Mouse (Mus musculus): ENCODE measurements around the gene Hmces. TPM values are rescaled to one million over a fixed set of nuclear protein-coding genes. Genes with fewer than 3 reads are reported as not detected.

Hmces gene
- polyA plus RNA-seq, 1 experiment from 2014 or later, result 56.0 TPM

DNA sequence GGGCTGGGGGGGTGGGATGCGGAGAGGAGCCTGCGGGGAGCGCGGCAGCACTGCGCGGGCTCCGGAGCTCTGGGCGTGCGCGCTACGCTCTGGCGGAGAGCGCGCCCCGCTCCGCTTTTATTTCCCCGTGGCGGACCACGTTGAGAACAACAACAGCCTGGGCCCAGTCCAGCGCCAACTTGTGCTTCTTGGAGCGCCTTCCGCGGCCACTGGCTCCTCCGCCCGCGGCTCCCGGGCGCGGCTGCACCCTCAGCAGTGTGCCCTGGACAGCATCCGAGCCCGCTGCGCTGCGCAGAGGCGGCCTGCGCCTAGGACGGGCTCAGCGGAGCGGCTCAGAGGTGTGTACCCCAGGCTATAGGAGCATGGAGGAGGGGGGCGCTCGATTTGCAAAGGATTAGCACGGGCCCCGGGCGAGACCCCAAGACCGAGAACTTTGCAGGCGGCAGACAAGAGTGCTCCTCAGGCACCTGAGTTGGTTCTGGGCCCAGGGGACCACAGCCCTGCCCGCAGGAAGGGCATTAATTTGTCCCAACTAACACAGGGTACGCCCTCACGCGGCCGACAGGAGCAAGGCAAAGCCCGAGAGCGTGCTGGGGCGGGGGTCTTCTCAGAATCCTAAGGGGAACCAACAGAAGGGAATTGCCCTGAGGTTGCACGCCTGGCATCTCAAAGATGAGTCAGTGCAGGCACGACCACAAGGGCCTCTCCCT lies 68.0 kb downstream of the Hmces start, which contains the start of gene H1fx:
TSS of gene H1fx (minus strand) at position 91 of the 710 bp plus-strand sequence.
- H3K4me3 ChIP-seq (ENCODE audit: low read depth, low read length), result peak within 1 kb of the TSS; percentile 98
- under 1% methylated on average over 54 of the region's 55 CpGs for WGBS
- peak; percentile 91 for DNase-seq (ENCODE audit: low spot score)
- peak within 1 kb of the TSS; percentile 67 for H3K4me2 ChIP-seq (ENCODE audit: low read length)
- H3K4me1 ChIP-seq (ENCODE audit: control insufficient read depth, insufficient read depth, low read length), result peaks cover 17% of the 10 kb centered on the region
- H3K27ac ChIP-seq (ENCODE audit: low read depth, low read length), result peak within 1 kb of the TSS; percentile 95
- ATAC-seq, result peak; percentile 85
- H3K9me3 ChIP-seq (replicated peaks; ENCODE audit: control insufficient read depth, low read length), result no peaks in the 10 kb centered on the region
- H3K9ac ChIP-seq (ENCODE audit: low read length), result peak within 1 kb of the TSS; percentile 97
- H3K27me3 ChIP-seq (replicated peaks; ENCODE audit: control insufficient read depth, insufficient read depth, low read length), result no peaks in the 10 kb centered on the region
- H3K36me3 ChIP-seq (ENCODE audit: control insufficient read depth, insufficient read depth, low read length), result peaks cover 29% of the 10 kb centered on the region

DNA sequence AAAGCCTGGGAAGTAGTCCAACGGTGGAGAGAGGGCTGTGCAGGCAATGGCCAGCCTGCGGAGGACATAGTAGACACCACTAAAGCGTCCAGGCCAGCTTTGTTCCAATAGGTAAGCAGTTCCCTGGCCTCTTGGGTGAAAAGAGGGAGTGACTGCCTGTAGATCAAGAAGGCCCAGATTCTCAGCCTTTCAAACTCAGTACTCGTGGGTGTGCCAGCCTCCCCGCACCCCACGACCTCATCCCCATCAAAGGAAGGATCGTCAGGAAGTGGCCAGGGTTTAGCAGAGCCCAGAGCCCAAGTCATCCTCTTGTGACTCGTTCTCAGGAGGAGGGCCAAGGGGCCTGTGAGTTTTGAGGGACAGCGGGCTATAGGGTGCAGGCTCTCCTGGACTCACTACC lies 68.8 kb downstream of the Hmces start:
- no peak for ATAC-seq
- no peak for DNase-seq (ENCODE audit: low spot score)
- H3K4me1 ChIP-seq (ENCODE audit: control insufficient read depth, insufficient read depth, low read length), result peaks cover 17% of the 10 kb centered on the region

More for the DNA sequence above, 68.8 kb downstream of the Hmces start:
- H3K4me2 ChIP-seq (ENCODE audit: low read length), result peak overlapping the region; percentile 67
- peak overlapping the region; percentile 98 for H3K4me3 ChIP-seq (ENCODE audit: low read depth, low read length)
- H3K9me3 ChIP-seq (replicated peaks; ENCODE audit: control insufficient read depth, low read length), result no peaks in the 10 kb centered on the region
- H3K27me3 ChIP-seq (replicated peaks; ENCODE audit: control insufficient read depth, insufficient read depth, low read length), result no peaks in the 10 kb centered on the region
- 68% methylated on average over 9 of the region's 9 CpGs for WGBS
- H3K36me3 ChIP-seq (ENCODE audit: control insufficient read depth, insufficient read depth, low read length), result peaks cover 36% of the 10 kb centered on the region
- H3K27ac ChIP-seq (ENCODE audit: low read depth, low read length), result 0 out of 2 replicates have a peak overlapping the region, but pooled peaks have one; percentile 36
- H3K9ac ChIP-seq (ENCODE audit: low read length), result peak overlapping the region; percentile 97

Small RNAs within 50 kb of the gene (microRNA-seq; reads per million reads assigned to microRNA genes)
- gene Gm47286, result 0.93 reads per million

Other genes starting within 250 kb of the Hmces start
- gene Aplf, start 241.7 kb upstream of the Hmces start, polyA plus RNA-seq (2014; fragmentation: Nextera tagmentation; extraction: Ambion mirVana), result 14.9 and 15.4 TPM in 2 replicates
- gene Efcc1, start 183.1 kb upstream of the Hmces start, polyA plus RNA-seq (2014; fragmentation: Nextera tagmentation; extraction: Ambion mirVana), result 0.89 and 2.0 TPM in 2 replicates
- gene Gp9, start 135.9 kb upstream of the Hmces start, polyA plus RNA-seq (2014; fragmentation: Nextera tagmentation; extraction: Ambion mirVana), result 0.47 and 0.94 TPM in 2 replicates
- gene Rab43, start 101.8 kb upstream of the Hmces start, polyA plus RNA-seq (2014; fragmentation: Nextera tagmentation; extraction: Ambion mirVana), result 3.8 and 4.9 TPM in 2 replicates
- 1.2 and 2.4 TPM in 2 replicates for gene Gm45140, start 78.1 kb upstream of the Hmces start, polyA plus RNA-seq (2014; fragmentation: Nextera tagmentation; extraction: Ambion mirVana)
- 34.1 and 37.8 TPM in 2 replicates for gene Isy1, start 75.1 kb upstream of the Hmces start, polyA plus RNA-seq (2014; fragmentation: Nextera tagmentation; extraction: Ambion mirVana)
- gene Cnbp, start 62.8 kb upstream of the Hmces start, polyA plus RNA-seq (2014; fragmentation: Nextera tagmentation; extraction: Ambion mirVana), result 808 and 818 TPM in 2 replicates
- 148 and 158 TPM in 2 replicates for gene Copg1, start 26.1 kb upstream of the Hmces start, polyA plus RNA-seq (2014; fragmentation: Nextera tagmentation; extraction: Ambion mirVana)
- 20.5 and 27.0 TPM in 2 replicates for gene H1fx, start 67.7 kb downstream of the Hmces start, polyA plus RNA-seq (2014; fragmentation: Nextera tagmentation; extraction: Ambion mirVana)
- gene Rab7, start 131.3 kb downstream of the Hmces start, polyA plus RNA-seq (2014; fragmentation: Nextera tagmentation; extraction: Ambion mirVana), result 342 and 365 TPM in 2 replicates
- 279 and 283 TPM in 2 replicates for gene Rpn1, start 170.5 kb downstream of the Hmces start, polyA plus RNA-seq (2014; fragmentation: Nextera tagmentation; extraction: Ambion mirVana)